Mouse (Mus musculus): Measurements from ENCODE around the gene Impdh1.
A peak's percentile ranks its signal among the peaks of the same experiment; 100 is the strongest.

Gene Impdh1

GRCm38 (mm10) chr6:29211806-29212492 is 4.2 kb downstream of the Impdh1 start:
- DNase-seq, result peak; percentile 86 to 88

- no peak for DNase-seq
These were observed 5.0 kb downstream of the Impdh1 start for GRCm38 (mm10) chr6:29211146-29211545.

DNA sequence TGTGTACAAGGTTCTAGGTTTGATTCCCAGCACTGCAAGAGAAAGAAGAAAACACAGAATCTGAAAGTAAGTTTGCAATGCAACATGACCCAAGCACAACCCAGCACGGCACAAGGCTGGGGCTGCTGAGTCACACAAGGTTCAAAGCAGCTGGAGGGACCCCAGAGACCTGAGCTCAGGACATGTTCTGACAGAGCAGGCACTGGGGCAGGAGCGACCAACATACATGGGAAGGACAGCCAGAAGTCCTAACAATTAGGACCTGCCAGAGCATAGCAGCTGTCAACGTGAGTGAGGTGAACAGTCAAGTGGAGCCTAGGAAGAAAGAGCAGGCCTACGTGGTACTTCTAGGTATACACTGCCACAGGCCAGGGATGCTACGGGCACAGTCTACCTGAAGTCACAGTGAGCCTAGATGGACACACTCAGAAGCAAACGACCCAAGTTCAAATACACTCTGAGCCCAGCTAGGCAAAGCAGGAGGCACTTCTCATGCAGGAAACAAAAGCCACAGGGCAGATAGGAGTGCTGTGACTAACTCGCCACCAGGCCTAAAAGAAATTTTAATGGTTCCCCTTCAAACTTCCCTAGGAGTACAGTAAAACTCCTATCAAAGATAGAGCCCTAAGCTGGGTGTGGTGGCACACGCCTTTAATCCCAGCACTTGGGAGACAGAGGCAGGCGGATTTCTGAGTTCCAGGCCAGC is 5.8 kb downstream of the Impdh1 start:
- DNase-seq, result no peak

DNA sequence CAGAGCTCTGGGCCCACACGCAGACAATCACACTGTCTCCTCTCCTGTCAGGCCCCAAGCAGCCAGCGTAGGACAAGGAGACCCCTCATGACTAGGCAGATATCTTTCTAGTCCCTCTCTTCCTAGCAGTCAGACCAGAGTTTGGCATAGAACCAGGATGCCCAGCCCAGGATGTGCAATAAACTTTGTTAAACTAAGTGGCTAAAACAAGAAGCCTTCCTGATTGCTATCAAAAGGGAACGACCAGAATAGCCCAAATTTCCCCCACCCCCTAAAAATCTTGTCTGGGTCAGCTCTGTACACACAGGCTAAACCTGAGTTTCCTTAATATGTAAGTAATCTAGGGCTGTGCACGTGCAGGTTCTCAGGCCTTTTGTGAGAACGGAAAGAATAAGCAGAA is 8.0 kb downstream of the Impdh1 start:
- DNase-seq, result no peak

GRCm38 (mm10) chr6:29207017-29207416 is 9.1 kb downstream of the Impdh1 start:
- no peak for DNase-seq

DNA sequence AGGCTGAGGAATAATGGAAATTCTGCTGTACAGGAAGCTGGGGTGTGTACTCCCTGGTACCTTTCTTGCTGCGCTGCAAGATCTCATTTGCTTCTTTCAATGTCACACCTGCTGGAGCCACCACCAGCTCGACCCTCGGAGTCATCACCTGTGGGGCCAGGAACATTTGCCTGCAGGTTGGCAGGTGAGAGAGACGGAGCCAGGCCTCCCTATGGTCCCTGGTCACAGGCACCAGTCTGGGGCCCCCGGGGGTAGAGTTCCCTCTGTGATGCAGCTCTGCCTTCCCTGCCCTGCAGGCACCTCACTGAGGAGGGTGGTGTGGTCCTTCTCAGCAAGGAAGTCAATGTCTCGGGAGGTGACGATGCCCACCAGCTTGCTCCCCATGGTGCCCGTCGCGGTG is 10.2 kb downstream of the Impdh1 start:
- DNase-seq, result no peak

DNA sequence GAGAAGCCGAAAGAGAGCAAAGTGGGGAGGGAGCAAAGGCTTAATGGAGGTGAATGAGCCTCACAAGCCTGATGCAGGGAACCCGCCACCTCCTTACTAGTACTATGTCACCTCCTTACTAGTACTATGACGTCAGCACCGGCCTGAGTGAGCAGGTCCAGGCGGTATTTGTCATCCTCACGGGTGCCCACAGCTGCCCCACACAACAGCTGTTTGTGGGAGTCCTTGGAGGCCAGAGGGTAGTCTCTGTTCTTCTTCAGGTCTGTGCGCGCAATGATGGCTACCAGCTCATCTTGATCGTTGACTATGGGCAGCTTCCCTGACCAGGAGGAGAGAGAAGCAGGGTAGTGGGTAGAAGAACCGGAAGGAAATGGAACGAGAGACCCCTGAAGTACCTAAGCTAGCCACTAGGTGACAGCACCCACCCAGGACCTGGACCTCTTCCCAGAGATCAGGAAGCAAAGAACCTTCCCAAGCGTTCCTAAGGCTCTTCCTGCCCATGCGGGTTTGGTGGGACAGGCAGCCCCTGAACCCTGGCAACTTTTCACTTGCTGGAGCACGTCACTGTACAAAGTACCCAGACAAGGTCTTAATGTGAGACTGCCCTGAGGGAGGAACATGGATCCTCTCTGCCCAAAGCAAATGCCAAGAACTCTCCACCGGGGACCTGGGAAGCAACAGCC is 11.1 kb downstream of the Impdh1 start:
- DNase-seq, result peak; percentile 47 to 50

- no peak for DNase-seq
These were observed 12.1 kb downstream of the Impdh1 start for GRCm38 (mm10) chr6:29203861-29204585.

DNA sequence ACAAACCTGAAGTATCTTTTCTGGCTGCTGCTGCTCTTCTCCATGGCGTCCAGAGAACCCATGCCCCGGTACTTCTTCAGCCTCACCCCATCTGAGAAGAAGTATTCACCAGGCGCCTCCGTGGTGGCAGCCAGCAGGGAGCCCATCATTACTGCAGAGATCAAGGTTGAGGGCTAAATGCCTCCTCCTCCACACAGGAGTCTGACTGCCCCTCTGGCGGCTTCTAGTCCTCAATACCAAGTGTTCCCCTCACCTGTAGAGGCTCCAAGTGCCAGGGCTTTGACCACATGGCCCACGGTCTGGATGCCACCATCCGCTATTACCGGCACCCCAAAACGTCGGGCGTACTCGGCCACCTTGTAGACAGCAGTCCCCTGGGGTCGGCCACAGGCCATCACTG is 13.1 kb downstream of the Impdh1 start:
- DNase-seq, result no peak

- no peak for DNase-seq
These were observed 14.2 kb downstream of the Impdh1 start for GRCm38 (mm10) chr6:29201988-29202387.

DNA sequence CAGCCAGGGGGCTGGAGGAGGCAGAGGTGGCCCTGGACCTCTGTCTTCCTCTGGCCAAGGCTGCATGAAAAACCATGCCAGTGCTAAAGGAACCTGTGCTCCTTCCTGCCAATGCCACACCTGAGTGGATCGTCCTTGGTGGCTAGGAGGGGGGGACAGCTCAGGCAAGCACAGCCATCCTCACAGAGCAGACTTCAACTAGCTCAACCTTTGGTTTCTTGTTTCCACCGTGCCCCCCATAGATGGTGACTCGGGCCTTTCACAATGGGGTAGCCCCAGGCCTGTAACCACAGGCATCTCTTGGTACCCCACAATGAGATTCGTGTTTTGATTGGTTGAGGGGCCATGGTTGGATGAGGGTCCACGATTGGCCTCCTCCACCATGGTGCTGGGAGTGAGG is 14.8 kb downstream of the Impdh1 start:
- DNase-seq, result no peak

DNA sequence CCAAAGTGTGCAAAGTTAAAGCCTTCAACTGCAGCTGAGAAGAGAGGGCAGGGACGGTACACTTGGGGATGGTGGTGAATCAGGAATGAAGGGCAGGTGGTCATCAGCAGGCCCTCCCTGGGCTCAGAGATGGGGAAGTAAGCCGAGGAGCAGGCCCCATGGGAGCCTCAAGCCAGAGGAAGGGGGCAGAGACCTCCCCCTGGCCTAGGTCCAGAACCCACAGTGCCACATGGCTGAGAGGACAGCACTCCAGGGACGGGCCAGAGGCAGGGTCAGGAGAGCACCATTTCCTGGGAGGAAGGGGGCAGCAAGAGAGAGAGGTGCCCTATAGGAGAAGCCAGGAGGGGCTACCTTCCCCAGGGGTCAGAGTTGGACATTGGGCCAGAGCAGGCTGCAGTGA is 15.7 kb downstream of the Impdh1 start:
- DNase-seq, result no peak

DNA sequence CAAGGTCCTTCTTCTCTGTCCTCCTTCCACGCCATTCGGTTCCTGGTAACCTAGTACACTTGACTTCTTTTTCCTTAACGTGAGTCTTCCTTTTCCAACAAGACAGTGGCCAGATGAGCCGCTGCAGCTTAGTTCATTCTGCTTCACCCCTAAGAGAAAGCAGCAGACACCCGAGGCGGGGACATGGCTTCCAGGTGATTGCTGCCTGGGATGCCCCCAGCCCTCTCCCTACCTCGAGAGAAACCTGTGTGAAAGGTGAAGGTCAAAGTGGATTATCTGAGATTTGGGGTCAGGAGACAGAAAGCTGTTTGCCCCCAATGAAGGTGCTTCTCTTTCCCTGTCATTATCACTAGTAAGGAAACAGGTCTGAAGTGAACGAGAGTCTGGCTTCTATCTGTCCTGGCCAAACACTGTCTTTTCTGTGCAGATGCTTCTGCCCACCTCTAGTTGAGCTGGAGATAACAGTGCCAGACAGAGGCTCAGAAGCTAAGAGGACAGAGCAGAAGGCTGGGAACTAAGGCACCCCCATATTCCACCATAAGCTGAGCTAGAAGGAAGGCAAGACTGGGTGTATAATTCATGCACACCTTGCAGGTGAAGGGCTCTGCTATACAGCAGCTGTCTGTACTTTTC is 16.8 kb downstream of the Impdh1 start:
- no peak for DNase-seq

DNA sequence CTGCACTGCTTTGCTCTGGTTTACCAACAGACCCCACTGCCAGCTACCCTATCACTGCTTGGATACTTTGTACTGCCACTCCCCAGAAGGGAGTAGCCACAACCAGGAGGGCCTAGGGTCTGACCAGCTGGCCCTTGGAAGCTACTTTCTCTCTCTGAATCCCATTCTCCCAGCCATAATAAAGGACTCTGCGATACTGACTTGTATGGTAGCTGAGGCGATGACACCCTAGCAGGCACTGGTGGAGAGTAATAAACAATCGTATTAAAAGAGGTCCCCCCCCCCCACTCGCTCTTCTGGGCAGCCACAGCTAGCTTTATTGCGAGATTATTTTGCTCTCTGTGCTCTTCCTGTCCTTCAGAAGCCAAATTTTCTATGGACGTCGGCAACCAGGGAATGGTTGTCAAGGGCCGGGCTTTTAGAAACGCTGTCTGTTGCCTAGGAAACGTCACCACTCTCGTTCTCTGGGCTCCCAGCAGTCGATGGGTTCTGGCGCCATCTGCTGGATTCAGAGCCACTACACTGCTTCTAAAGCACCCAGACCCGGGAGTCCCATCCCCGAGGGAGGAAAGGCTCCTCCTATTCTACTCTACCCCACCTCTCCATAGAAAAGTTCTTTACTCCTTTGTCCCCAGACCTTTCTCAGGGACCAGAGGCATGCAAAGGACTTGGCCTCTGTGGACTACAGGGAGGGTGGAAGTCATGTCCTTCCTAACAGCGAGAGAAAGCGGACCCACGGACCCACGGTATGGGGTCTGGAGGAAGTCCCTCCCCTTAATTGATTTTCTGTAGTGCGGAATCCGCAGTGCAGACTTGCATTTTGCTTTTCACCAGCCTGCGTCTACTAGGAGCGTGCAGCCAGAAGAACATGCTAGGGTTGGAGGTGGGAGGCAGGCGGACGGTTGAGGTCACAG is 17.6 kb downstream of the Impdh1 start:
- DNase-seq, result peak; percentile 82 to 84

DNA sequence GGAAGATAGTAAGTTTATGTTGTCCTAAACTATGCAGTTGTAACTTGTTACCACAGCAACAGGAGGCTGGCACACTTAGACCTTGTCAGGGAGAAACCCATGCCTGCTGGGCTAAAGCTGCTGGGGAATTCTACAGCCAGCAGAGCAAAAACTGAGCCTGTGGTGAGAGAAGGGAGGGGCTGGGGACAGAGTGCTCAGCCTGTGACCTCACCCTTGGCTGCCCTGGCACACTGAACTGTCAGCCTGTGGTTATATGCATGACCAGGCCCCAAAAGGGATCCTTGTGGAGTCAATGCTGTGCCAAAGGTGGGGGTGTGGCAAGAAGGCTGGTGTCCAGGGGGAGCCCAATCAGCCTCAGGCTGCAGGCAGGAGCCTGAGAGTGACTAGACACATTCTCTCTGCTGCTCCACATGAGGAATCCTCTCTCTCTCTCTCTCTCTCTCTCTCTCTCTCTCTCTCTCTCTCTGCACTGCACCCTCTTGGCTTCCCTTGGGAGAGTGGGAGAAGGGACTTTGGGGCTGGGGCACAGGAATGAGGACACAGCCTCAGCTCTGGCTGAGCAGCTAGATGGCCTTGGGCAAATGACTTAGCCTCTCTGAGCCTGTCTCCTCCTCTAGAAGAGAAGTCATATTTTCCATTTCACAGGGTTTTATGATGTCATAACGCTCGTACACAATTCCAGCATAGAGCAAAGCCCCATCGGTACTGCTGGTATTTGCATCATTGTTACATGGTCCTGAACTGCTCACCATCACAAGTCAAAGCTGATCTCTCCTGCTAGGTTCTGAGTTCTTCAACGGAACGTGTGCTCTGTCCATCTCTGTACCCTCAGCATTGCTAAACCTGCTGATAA is 20.1 kb downstream of the Impdh1 start:
- peak in 1 of 2 experiments; percentile 27 for DNase-seq

- DNase-seq, result peak in 1 of 2 experiments; percentile 0
These were observed 21.0 kb downstream of the Impdh1 start for GRCm38 (mm10) chr6:29195146-29195545.

- no peak for DNase-seq
These were observed 22.0 kb downstream of the Impdh1 start for GRCm38 (mm10) chr6:29193961-29194750.

DNA sequence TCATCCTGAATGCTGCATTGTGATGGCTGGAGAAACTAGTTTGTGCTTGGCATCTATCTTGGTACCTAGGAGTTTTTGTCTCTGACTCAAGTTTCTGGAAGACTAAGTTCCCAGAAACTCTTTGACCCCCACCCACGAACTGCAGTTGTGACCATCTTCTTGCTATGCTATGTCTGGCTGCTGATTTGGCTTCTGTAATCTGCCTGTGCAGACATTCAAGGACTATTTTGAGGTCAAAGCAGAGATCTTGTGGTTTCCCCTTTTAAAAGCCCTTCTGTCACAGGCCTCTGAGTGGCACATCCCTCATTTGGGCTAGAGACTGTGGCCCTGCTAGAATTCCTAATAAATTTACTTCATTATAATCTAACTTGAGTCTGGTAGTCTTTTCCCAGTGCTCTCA is 28.2 kb downstream of the Impdh1 start:
- no peak for DNase-seq

DNA sequence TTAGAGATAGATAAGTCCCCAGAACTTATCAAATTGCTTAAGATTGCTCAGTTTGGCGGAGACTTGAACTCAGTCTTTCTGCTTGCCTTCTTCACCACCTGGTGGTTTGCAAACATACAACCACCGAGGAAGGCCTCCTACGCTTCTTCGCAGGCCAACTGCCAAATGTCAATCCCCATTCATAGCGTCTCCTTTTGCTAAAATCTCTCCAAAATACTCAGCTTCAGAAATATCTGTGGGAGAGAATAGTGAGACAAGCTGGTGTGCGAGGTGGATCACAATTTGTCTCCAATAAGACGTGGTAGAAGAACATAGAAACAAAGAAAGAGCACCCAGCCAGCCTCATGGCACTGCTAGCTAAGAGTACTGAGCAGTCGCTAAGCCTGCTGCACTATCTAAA is 36.3 kb downstream of the Impdh1 start:
- no peak for DNase-seq

Measured in B cell, adult 2 months (primary cell).